Mouse (Mus musculus): ENCODE results near the gene Hydin.
A peak's percentile ranks its signal among the peaks of the same experiment; 100 is the strongest.

Hydin gene

GRCm38 (mm10) chr8:110643177-110643576 lies 376.4 kb downstream of the Hydin start:
- no peak for DNase-seq

- no peak for DNase-seq
Measured at GRCm38 (mm10) chr8:110644422-110644821, 377.6 kb downstream of the Hydin start.

GRCm38 (mm10) chr8:110644901-110645300 lies 378.1 kb downstream of the Hydin start:
- DNase-seq = no peak

- no peak for DNase-seq
Measured at GRCm38 (mm10) chr8:110645340-110645739, 378.6 kb downstream of the Hydin start.

GRCm38 (mm10) chr8:110646064-110646463 lies 379.3 kb downstream of the Hydin start:
- peak; percentile 45 for DNase-seq

GRCm38 (mm10) chr8:110648577-110648976 lies 381.8 kb downstream of the Hydin start:
- no peak for DNase-seq

- no peak for DNase-seq
Measured at GRCm38 (mm10) chr8:110649286-110649685, 382.5 kb downstream of the Hydin start.

- no peak for DNase-seq
Measured at GRCm38 (mm10) chr8:110650838-110651237, 384.1 kb downstream of the Hydin start.

- no peak for DNase-seq
Measured at GRCm38 (mm10) chr8:110651847-110652246, 385.1 kb downstream of the Hydin start.

GRCm38 (mm10) chr8:110654075-110655060 lies 387.6 kb downstream of the Hydin start:
- DNase-seq = no peak

GRCm38 (mm10) chr8:110655827-110656226 lies 389.1 kb downstream of the Hydin start:
- no peak for DNase-seq

GRCm38 (mm10) chr8:110657661-110658060 lies 390.9 kb downstream of the Hydin start:
- no peak for DNase-seq

All from layer of hippocampus, adult 9-11 months (tissue).